Mouse (Mus musculus) NIH3T3 (cell line): ENCODE measurements around the gene Hnrnph1.

Source experiments
- DNase-seq: peaks from one replicate; pipeline ENCODE4 v3.0.0-alpha.2; 2012; ENCODE audit warnings: low read depth

The Hnrnph1 gene

DNA sequence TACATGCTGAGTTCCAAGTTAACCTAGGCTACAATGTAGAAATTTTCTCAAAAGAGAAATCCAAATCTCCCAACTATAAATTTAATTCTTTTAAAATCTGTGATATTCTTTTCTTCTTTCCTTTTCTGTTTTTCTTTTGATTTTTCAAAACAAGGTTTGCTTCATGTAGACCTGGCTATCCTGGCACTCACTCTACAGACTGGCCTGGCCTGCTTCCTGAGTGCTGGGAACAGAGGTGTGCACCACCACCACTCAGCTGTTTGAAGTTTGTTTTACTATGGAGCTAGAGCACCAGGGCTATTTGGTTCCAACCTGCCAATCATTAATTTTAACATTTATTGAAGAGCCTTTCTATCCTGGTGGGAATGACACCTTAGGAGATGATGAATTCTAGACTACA, 3.7 kb upstream of the Hnrnph1 start:
- no peak for DNase-seq

DNA sequence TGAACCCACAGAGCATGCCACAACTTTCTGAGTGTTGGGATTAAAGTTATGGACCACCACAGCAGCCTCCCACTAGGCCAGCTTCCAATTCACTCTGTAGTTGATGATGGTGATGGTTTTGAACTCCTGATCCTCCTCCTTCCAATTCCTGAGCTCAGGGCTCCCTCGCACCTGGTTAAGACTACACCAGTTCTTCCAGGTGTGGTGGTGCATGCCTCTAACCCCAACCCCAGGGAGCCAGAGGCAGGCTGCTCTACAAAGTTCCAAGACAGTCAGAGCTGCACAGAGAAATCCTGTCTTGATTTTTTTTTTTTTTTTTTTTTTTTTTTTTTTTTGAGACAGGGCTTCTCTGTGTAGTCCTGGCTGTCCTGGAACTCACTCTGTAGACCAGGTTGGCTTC, 3.2 kb upstream of the Hnrnph1 start:
- DNase-seq = no peak

DNA sequence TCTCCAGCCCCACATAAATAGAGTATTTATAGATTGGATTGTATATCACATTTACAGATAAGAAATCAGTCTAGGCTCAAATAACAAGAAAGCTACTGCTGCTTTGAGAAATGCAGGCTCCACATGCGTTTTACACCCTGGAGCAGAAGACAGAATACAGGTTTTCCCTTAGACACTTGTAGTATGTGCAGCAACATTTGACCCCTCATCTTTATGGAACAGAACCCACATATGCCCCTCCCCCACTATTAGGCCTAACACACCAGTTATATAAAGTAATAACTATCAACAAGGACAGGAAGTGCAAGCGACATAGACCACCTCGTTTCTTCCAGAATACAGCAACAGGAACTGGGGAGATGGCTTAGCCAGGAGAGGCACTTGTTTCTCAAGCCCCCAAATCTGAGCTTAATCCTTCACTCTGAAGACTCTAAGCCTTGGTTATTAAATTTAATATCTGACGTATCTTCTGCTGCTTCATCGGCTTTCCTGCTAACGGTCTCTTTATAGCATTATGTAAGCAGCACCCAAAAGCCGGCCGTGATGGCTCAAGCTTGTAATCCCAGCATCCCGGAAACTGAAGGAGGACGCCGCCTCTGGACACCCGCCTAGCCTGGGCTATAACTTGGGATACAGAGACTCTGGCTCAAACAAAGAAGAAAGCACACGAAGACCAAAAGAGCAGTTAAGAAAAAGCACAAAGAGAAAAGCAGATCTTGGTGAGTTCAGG, 2.3 kb upstream of the Hnrnph1 start:
- no peak for DNase-seq

DNA sequence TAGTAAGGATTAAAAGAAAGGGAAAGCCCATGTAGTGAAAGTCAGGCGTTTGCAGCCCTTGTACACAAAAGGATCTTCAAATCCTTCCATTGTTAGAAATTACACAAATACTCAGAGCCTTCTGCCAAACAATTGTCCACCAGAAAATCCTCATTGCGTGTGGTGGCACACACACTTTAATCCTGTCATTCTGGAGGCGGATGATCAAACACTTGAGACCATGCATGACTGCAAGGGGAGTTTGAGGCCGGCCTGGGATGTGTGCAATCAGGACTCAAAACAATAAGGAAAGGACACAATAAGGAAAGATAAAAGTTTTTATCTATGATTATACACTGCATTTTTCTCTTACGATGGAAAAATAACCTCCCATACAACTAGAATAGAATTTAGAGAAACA, 1.4 kb upstream of the Hnrnph1 start:
- no peak for DNase-seq

DNA sequence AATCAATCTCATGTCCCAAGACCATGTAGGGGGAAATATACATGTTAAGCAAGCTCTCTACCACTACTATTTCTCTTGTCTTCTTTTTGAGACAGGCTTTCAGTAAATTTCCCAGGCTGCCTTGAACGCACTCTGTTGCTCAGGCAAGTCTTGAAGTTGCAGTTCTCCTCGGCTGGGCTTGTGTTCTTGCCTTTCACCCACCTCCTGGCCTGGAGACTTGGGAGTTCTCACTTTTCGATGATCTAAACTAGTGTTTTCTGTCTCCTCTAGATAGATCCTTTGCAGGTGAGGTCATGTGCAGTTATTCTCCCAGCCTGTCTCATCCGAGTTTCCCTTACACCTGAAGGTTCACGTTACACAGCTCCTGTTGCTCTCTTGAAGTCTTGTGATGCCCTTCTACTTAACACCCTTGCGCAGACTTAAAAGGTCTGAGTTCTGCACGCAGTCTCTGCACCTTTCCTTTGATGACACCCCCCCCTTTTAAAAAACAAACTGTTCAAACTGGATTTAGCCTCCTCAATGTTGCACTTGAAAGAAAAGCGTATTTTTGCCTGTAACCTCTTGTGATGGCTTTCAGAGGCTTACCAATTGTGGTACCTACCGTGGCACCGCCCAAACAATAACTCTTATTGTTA, 517 bp upstream of the Hnrnph1 start:
- DNase-seq = no peak

DNA sequence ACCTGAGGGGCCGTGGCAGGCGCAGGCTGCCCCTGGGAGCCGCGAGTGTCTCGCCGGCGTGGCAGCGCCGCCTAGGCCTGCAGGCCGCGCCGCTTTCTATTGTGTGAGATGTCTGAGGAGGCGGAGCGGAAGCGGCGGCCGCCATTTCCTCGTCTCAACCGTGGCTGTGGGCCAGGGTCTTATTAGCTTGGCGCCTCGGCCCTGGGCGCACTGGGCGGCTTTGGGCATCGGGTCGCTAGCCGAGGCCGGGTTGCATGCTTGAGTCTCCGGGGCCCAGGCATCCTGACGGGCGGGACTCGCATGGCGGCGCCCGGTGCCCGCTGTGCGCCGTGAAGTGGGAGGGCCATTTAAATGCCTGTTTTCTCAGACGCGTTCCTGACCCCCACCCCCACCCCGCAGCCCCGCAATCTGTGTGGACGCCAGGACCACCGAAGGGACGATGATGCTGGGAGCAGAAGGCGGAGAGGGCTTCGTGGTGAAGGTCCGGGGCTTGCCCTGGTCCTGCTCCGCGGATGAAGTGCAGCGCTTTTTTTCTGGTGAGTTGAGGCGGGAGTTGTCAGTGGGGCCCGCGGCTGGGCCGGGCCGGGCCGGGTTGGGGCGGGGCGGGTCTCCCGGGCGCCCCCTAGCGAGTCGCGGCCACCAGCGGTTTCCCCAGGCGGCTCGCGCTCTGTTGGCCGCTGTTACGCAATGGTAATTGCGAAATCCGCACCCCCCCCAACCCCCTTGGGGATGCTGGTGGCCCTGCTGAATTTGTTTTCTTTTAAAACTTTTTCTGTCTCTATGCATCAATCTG, 1.3 kb downstream of the Hnrnph1 start:
- DNase-seq = peak; percentile 96

DNA sequence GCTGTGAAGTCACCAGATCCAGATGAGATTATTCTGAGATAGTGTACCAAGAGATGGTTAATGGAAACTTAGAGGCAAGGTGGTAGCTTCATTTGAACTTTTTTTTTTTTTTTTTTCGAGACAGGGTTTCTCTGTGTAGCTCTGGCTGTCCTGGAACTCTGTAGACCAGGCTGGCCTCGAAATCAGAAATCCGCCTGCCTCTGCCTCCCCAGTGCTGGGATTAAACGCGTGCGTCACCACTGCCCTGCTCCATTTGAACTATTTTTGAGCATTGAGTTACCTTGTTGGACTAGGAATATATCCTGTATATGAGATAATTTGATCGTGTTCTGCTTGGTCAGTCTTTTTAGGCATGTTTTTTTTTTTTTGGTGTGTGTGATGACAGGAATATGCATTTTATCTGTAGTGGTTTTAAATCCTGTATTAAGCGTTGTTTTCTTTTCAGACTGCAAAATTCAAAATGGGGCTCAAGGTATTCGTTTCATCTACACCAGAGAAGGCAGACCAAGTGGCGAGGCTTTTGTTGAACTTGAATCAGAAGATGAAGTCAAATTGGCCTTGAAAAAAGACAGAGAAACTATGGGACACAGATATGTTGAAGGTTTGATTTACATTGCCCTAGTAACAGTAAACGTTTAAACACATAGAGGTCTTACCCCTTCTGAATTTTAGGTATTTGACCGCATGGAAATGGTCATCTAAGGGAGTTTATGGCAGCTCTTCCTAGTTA, 2.4 kb downstream of the Hnrnph1 start:
- DNase-seq = no peak

DNA sequence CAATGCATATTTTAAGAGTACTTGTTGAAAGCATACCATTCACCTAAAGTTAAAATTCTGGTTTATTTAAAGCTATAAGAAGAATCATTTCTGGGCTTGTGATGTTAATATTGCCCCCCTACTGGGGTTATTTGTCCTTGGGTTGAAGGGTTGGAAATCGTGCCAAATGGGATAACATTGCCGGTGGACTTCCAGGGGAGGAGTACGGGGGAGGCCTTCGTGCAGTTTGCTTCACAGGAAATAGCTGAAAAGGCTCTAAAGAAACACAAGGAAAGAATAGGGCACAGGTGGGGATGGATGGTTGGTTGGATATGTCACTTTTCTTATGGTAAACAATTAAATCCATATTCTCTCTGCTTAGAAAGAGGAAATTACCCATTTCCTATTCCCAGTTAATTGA, 4.5 kb downstream of the Hnrnph1 start:
- no peak for DNase-seq

DNA sequence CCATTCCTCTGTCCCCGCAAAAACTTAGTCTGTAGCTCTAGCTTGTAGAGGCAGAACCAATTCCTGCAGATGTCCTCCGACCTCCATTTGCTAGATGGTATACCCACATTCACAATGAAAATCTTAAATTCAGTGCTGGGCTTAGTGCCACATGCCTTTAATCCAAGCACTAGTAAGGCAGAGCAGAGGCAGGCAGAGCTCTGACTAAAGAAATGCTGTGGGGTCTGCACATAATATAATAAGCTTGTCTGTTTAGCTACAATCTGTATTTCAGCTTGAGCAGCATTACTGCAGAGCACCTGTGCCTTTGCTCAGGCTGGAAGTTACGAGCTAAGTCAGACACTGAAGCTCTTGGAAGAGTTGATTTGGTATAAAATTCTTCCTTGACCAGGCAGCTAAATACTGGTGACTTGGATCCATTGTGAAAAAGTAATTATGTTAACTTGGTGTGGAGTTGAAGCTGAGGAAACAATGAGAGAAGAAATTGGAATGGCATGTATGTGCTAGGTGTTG, 10.4 kb downstream of the Hnrnph1 start:
- no peak for DNase-seq

DNA sequence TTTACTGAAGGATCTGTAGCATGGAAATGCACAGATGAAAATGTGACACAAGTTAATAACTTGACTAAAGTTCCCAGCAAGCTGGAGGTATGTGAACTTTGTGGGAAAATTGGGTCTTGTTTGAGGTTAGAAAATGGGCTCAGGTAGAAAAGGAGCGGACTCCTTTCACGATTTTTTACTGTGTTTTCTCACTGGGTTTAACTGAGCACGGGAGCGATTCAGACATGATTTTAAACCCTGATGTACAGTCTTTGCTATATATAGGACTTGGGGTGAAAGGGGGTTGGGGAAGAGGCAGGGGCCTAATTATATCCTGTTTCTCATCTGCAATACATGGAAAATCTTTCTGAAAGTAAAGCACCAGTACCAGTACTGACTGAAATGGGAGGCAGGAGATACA, 10.9 kb downstream of the Hnrnph1 start:
- DNase-seq = no peak

DNA sequence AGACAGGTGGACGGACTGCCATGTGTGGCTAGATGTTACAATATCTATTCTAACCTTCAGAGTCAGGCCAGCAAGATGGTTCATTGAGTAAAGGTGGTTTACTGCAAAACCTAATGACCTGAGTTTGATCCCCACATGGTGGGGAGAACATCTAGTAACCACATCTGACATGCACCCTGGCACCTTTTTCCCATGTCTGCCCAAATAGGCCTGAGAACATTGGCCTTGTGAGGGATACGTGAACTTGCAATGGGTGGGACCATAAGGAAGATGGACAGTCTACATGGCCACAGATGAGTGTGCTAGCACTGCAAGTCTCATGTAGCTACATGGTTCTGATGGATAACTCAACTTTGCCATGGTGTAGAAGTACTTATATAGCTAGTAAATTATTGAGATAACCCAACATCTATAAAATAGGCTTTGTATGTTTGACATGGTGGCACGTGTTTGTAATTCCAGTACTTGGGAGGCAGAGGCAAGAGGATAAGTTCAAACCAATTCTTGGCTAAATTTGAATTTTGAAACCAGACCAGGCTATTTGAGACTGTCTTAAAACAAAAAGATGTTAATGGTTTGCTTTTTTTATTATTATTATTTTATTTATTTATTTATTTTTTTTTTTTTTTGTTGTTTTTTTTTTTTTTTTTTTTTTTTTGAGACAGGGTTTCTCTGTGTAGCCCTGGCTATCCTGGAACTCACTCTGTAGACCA, 11.6 kb downstream of the Hnrnph1 start:
- DNase-seq = no peak

DNA sequence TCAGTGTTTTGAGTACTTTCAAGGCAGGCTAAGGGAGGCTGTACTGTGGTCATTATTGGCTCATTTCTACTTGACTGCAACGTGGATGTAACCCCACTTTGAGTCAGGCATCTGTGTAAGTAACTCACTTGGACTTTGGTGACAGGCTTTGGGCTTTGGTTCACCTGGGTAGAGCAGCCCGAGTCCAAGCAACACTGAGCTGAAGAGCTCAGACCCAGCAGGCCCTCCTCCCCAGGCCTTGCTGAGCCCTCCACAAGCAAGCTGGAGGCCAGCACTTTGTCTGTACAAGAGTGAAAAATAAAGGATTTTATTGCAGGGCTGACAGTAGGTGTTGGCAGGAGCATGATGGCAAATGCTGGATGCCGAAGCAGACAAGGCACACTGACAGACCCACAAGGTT, 12.2 kb downstream of the Hnrnph1 start:
- DNase-seq = no peak

DNA sequence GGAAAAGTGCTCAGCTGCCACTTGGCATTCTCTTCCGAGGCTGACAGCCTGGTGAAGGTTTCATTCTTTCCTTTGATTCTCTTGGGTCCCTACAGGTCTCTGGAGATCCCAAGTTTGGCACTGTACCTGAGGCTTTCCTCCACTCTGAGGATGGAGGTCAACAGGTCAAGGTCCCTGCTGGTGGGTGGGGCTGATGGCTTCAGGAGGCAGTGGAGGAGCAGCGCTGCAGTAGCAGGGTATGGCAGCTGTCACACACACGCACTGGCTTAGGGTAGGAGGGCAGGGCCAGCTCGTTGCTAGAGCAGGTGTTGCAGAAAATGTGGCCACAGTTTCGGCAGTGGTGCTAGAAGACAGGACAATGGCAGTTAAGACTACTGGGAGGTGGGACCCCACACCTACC, 12.8 kb downstream of the Hnrnph1 start:
- DNase-seq = no peak

DNA sequence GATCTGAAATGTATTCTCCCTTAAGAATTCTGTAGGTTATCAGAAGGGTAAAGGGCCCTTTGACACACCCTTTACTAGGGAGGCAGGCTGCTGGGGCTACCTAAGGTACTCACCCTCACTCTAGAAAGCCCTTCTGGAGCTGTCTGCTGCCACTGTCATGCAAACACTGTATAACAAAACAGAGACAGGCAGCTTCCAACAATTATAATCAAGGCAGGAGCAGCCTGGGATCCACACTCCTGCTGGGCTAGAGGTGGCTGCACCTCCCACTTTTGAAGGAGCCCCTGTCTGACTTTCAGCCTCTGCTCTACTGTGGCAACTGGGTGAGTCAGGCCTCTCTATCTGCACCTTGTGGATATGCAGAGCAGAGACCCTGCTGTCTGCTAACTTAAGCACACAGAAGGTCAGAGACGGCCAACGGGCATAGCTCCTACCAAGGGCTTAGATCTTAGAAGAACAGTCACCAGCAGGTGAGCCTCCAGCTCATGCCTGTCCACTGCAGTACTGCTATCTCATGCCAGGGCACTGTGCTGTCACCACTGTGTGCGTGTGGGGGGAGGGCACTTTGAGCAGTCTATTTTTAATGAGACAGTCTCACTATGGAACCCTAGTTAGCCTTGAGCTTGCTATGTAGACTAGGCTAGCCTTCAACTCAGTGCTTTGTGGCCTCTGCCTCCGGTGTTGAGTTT, 14.6 kb downstream of the Hnrnph1 start:
- no peak for DNase-seq

DNA sequence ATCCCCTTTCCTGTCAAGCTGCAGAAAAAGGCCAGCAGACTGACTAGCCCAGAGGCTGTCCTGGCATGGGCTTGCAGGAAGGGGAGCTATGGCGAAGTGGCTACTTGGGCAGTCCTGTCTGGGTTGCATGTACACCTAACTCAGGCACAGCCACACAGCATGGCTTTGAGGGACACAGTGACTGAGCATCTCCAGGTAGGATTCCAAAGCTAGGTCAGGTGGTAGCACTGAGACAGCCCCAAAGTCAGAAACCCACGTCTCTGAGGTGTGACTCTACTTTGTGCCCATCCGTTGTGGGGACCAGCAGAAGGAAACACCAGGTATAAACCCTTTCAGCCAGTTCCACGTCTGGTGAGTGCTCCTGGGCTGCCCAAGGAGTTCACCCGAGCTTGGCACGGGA, 16.5 kb downstream of the Hnrnph1 start:
- DNase-seq = no peak

DNA sequence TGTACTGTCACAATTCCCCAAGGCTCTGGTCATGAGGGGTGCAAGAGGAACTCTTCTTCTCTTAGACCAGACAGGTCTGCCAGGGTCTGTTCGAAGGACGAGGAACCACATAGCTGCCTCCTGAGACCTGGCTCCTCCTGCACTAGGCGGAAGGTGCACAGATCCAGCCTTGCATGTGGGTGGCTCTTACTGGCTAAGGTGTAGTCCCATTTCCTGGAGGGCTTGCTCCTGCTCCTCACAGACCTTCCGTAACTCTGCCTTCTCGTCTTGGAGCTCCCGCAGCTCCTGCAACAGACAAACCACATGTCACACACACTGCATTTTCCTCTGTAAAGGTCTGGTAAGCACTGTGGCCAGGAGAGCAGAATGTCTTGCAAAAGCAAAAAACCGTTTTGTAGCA, 17.9 kb downstream of the Hnrnph1 start:
- no peak for DNase-seq

DNA sequence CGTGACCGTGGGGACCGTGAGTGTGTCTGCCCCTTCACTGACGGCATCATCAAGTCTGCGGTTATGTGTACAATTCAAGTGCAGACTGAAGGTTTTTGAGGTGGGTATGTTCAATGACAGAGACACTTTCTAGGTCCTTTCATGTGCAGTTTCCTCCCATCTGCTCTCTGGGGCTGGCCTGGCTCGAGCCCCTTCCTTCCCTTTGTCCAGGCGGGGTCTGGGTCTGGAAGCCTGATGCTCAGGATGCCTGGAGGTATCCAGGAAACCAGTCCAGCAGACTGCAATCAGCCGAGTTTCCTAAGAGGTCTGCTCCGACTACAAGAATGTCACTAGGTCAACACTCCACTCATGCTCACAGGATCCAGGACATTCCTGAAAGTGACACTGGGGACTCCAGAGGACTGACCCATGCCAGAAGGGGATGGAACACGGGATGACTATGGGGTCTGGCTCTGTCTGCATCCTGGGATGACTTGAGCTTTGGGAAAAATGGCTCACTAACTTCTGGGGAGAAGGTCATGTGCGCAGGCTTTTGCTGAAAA, 20.0 kb downstream of the Hnrnph1 start:
- no peak for DNase-seq

DNA sequence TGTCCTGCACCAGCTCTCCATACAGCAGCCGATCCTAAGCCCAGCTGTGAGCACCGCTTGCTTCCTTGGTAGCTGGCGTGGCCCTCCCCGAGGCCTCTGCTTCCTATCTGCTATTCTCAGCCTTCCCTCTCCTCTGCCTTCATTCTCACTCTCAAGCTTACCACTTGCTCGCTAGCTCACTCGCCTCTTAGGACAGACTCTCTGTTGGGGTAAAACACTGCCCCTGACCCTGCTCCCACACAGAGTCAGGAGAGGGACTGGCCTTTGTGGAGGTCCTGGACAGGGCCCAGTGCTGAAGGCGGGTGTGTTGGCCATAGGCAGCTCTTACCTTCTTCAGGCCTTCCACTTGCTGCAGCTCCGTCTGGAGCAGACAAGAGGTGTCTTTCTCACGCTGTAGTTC, 20.5 kb downstream of the Hnrnph1 start:
- no peak for DNase-seq

DNA sequence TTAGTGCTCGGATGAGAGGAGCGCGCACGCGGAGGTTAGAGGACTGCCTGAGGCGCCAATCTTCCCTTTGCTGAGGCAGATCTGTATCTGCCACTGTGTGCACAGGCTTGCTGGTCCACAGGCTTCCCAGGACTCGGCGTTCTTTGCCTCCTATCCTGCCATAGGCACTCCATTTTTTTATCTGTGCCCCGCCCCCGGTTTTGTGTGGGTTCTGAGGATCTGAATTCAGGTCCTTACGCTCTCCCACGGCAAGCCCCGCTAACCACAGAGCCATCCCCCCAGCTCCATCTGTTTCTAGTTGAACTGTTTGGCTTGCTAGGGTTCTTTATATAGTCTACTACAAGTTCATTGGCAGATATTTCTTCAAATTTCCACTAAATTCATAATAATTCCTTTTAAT, 22.0 kb downstream of the Hnrnph1 start:
- DNase-seq = no peak

DNA sequence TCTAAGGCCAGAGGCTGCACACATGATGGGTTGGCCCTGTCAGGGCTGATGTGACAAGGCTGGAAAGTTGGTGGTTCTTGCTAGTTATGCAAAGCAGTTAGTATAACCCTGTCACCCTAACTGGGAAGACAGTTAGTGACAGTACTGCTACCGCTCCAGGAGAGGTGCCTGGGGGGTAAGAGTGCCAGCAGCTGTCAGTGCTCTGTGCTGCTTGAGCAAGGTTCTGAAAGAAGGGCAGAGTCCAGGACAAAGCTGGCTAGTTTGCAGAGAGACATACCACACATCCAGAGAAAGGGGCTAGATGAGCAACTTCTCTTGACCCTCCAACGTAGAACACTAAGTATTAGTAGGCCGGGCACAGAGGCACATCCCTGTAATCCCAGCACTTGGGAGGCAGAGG, 25.7 kb downstream of the Hnrnph1 start:
- no peak for DNase-seq
